Mouse (Mus musculus) megakaryocyte, embryonic 14.5 days (primary cell): ENCODE measurements around the gene Mycl. TPM values are rescaled to one million over a fixed set of nuclear protein-coding genes. Genes with fewer than 3 reads are reported as not detected.
"Not testable (repeated sequence)": the region's sequence is repeated elsewhere in the genome, so short reads cannot be mapped to it uniquely, and the experiment has no call there.

Source experiments
- H3K27me3 ChIP-seq: replicated peaks from 2 replicates; pipeline ENCODE3; 2012; ENCODE audit warnings: inconsistent platforms
- H3K36me3 ChIP-seq: replicated peaks from 2 replicates; pipeline ENCODE3; 2012; ENCODE audit warnings: low read length, inconsistent platforms, mixed read lengths
- H3K4me1 ChIP-seq: 2 replicates; pipeline ENCODE4 v1.6.1; 2012; ENCODE audit warnings: inconsistent platforms
- H3K4me3 ChIP-seq: replicated peaks from 2 replicates; pipeline ENCODE3; 2012; ENCODE audit warnings: moderate library complexity, mild to moderate bottlenecking, inconsistent platforms
- H3K9me3 ChIP-seq: 2 replicates; pipeline ENCODE4 v1.6.1; 2012; ENCODE audit warnings: inconsistent platforms
- FLI1 ChIP-seq: IDR thresholded peaks from 2 replicates; pipeline ENCODE4 v1.6.1; 2012; ENCODE audit warnings: low read length, inconsistent platforms, mixed read lengths
- GATA1 ChIP-seq: IDR thresholded peaks from 3 replicates; pipeline ENCODE4 v1.6.1; 2012; ENCODE audit warnings: mixed read lengths, low read length, inconsistent platforms, borderline replicate concordance
- polyA plus RNA-seq: library from polyadenylated mRNA; stranded (reverse); fragments of >175 nt; gene quantifications from 2 replicates; pipeline ENCODE4 v1.2.3, GENCODE M21; 2012; ENCODE audit warnings: low replicate concordance; ENCODE audit not compliant: insufficient read depth

Mycl gene
- polyA plus RNA-seq, 1 experiment, result not detected

- TF ChIP-seq FLI1 (no peak), GATA1 (no peak)
These were observed 15.6 kb upstream of the Mycl start for GRCm38 (mm10) chr4:122979826-122980225.

GRCm38 (mm10) chr4:122980684-122981083 is 14.8 kb upstream of the Mycl start:
- Histone ChIP-seq H3K4me3 (peak overlapping the region; percentile 50), H3K9me3 (no peaks in the 10 kb centered on the region), H3K4me1 (peaks cover 61% of the 10 kb centered on the region), H3K36me3 (no peaks in the 10 kb centered on the region), H3K27me3 (peaks cover 30% of the 10 kb centered on the region)
- TF ChIP-seq FLI1 (no peak), GATA1 (no peak)

More at GRCm38 (mm10) chr4:122979826-122980225, 15.6 kb upstream of the Mycl start:
- H3K9me3 ChIP-seq, result no peaks in the 10 kb centered on the region
- peaks cover 56% of the 10 kb centered on the region for H3K4me1 ChIP-seq
- H3K4me3 ChIP-seq, result no peak overlapping the region
- peaks cover 33% of the 10 kb centered on the region for H3K27me3 ChIP-seq
- no peaks in the 10 kb centered on the region for H3K36me3 ChIP-seq

- no peaks in the 10 kb centered on the region for H3K9me3 ChIP-seq
- H3K4me1 ChIP-seq, result peaks cover 61% of the 10 kb centered on the region
- H3K36me3 ChIP-seq, result no peaks in the 10 kb centered on the region
- TF ChIP-seq GATA1, result no peak
- H3K4me3 ChIP-seq, result peak overlapping the region; percentile 18
- H3K27me3 ChIP-seq, result peaks cover 28% of the 10 kb centered on the region
These were observed 14.2 kb upstream of the Mycl start for GRCm38 (mm10) chr4:122981238-122981637.

GRCm38 (mm10) chr4:122981930-122982329 is 13.5 kb upstream of the Mycl start:
- H3K4me3 ChIP-seq, result peak overlapping the region; percentile 53
- no peaks in the 10 kb centered on the region for H3K9me3 ChIP-seq
- peaks cover 67% of the 10 kb centered on the region for H3K4me1 ChIP-seq
- no peaks in the 10 kb centered on the region for H3K36me3 ChIP-seq
- no peak for TF ChIP-seq GATA1
- no peak for TF ChIP-seq FLI1
- peaks cover 30% of the 10 kb centered on the region for H3K27me3 ChIP-seq

GRCm38 (mm10) chr4:122982537-122982936 is 12.9 kb upstream of the Mycl start:
- TF ChIP-seq GATA1, result no peak
- no peak for TF ChIP-seq FLI1
- H3K4me1 ChIP-seq, result peaks cover 69% of the 10 kb centered on the region
- no peaks in the 10 kb centered on the region for H3K36me3 ChIP-seq
- H3K4me3 ChIP-seq, result no peak overlapping the region
- peaks cover 30% of the 10 kb centered on the region for H3K27me3 ChIP-seq
- H3K9me3 ChIP-seq, result no peaks in the 10 kb centered on the region

GRCm38 (mm10) chr4:122983486-122984261 is 11.8 kb upstream of the Mycl start:
- peaks cover 62% of the 10 kb centered on the region for H3K4me1 ChIP-seq
- no peaks in the 10 kb centered on the region for H3K9me3 ChIP-seq
- H3K27me3 ChIP-seq, result peaks cover 29% of the 10 kb centered on the region
- no peak for TF ChIP-seq FLI1
- TF ChIP-seq GATA1, result no peak
- H3K36me3 ChIP-seq, result no peaks in the 10 kb centered on the region
- peak overlapping the region; percentile 50 for H3K4me3 ChIP-seq

GRCm38 (mm10) chr4:122985110-122985509 is 10.3 kb upstream of the Mycl start:
- Histone ChIP-seq H3K36me3 (no peaks in the 10 kb centered on the region), H3K4me1 (peaks cover 58% of the 10 kb centered on the region), H3K9me3 (no peaks in the 10 kb centered on the region), H3K4me3 (no peak overlapping the region), H3K27me3 (peaks cover 19% of the 10 kb centered on the region)
- TF ChIP-seq FLI1 (no peak), GATA1 (no peak)

- Histone ChIP-seq H3K4me3 (no peak overlapping the region), H3K9me3 (no peaks in the 10 kb centered on the region), H3K4me1 (peaks cover 35% of the 10 kb centered on the region), H3K36me3 (no peaks in the 10 kb centered on the region), H3K27me3 (peaks cover 18% of the 10 kb centered on the region)
- no peak for TF ChIP-seq FLI1
- TF ChIP-seq GATA1, result no peak
These were observed 8.0 kb upstream of the Mycl start for GRCm38 (mm10) chr4:122987421-122987820.

GRCm38 (mm10) chr4:122988004-122988403 is 7.4 kb upstream of the Mycl start:
- Histone ChIP-seq H3K27me3 (peaks cover 20% of the 10 kb centered on the region), H3K4me1 (peaks cover 33% of the 10 kb centered on the region)
- H3K4me3 ChIP-seq, H3K9me3 ChIP-seq, H3K36me3 ChIP-seq: not testable (repeated sequence)

GRCm38 (mm10) chr4:122991177-122991576 is 4.3 kb upstream of the Mycl start:
- Histone ChIP-seq H3K9me3 (no peaks in the 10 kb centered on the region), H3K36me3 (no peaks in the 10 kb centered on the region)

More at GRCm38 (mm10) chr4:122991177-122991576, 4.3 kb upstream of the Mycl start:
- peaks cover 27% of the 10 kb centered on the region for H3K4me1 ChIP-seq
- no peak overlapping the region for H3K4me3 ChIP-seq
- peaks cover 33% of the 10 kb centered on the region for H3K27me3 ChIP-seq
- TF ChIP-seq FLI1, result no peak
- no peak for TF ChIP-seq GATA1
